ENCODE assay signal across 10 mouse cellular contexts in the genomic region with DNA sequence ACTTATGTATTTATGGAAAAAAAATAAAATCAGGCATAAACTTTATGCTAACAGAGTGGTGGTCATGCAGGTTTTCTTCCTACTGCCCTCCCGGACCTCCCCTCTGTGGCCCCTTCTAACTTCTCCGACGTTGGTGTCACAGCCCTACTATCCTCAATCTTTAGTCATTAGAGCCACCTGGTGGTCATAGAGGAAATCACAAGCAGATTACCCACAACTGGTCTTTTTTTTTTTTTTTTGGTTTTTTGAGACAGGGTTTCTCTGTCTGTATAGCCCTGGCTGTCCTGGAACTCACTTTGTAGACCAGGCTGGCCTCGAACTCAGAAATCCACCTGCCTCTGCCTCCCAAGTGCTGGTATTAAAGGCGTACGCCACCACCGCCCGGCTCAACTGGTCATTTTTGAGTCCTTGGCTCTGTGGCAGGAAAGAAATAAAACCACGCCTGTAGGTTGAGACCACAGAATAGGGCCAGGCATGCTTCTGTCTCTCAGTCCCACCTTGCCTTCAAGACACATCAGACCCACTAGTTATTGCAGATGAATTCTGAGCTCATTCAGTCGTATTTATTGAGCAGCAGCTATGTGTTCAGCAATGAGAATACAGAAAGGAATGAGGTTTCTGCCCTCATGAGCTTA. TPM values are rescaled to one million over a fixed set of nuclear protein-coding genes. Genes with fewer than 3 reads are reported as not detected.
A peak's percentile ranks its signal among the peaks of the same experiment; 100 is the strongest.
DNase-seq lines count a peak whose midpoint lies in the region; ATAC-seq and TF ChIP-seq lines count a peak whose summit lies in the region.
"Had no signal": no experiment of that assay in that cellular context is flagged by ENCODE, and none has a peak within 500 bp of the region (broad histone marks: within the 10 kb centered on the region; RNA-seq: fewer than 3 reads in every experiment).

No protein-coding gene starts in this region.

- no peak overlapping the region for H3K27ac ChIP-seq in midbrain, embryonic 10.5 days (replicated peaks)
- H3K27ac ChIP-seq in midbrain, embryonic 16.5 days (ENCODE audit: low read length), result no peak overlapping the region
- H3K27ac ChIP-seq in embryonic facial prominence, embryonic 13.5 days, result no peak overlapping the region; the same call in 1 of the 2 replicates
- H3K27ac ChIP-seq in hindbrain, embryonic 15.5 days (replicated peaks), result no peak overlapping the region
- no peak overlapping the region for H3K27ac ChIP-seq in limb, embryonic 11.5 days (replicated peaks; ENCODE audit: low read depth, low read length)
- H3K27ac ChIP-seq: embryonic facial prominence, embryonic 12.5 days; liver, embryonic 15.5 days had no signal

- TF ChIP-seq POLR2A in myocyte (IDR thresholded peaks at IDR 0.05; ENCODE audit: insufficient read length, low read depth), result no peak

- no peak overlapping the region for H3K9ac ChIP-seq in midbrain, embryonic 16.5 days (ENCODE audit: low read depth, low read length)
- H3K9ac ChIP-seq in embryonic facial prominence, embryonic 13.5 days, result 0 out of 2 replicates have a peak overlapping the region, but pooled peaks have one; percentile 16
- H3K9ac ChIP-seq in hindbrain, embryonic 15.5 days, result no peak overlapping the region
- H3K9ac ChIP-seq in limb, embryonic 11.5 days (ENCODE audit: low read length), result no peak overlapping the region
- H3K9ac ChIP-seq: embryonic facial prominence, embryonic 12.5 days; liver, embryonic 15.5 days had no signal

- H3K4me3 ChIP-seq in midbrain, embryonic 10.5 days, result no peak overlapping the region
- H3K4me3 ChIP-seq in midbrain, embryonic 16.5 days (ENCODE audit: low read depth, low read length), result no peak overlapping the region
- H3K4me3 ChIP-seq in embryonic facial prominence, embryonic 13.5 days, result no peak overlapping the region
- no peak overlapping the region for H3K4me3 ChIP-seq in hindbrain, embryonic 15.5 days
- H3K4me3 ChIP-seq in limb, embryonic 11.5 days (ENCODE audit: low read depth, low read length), result no peak overlapping the region
- H3K4me3 ChIP-seq in myocyte, result no peak overlapping the region
- H3K4me3 ChIP-seq: embryonic facial prominence, embryonic 12.5 days; liver, embryonic 15.5 days had no signal

- H3K79me2 ChIP-seq in myocyte (ENCODE audit: control insufficient read depth, insufficient read depth), result peaks cover 15% of the 10 kb centered on the region

- no peak overlapping the region for H3K4me2 ChIP-seq in midbrain, embryonic 16.5 days (ENCODE audit: low read length)
- H3K4me2 ChIP-seq in embryonic facial prominence, embryonic 13.5 days, result 0 out of 2 replicates have a peak overlapping the region, but pooled peaks have one; percentile 5
- no peak overlapping the region for H3K4me2 ChIP-seq in hindbrain, embryonic 15.5 days
- no peak overlapping the region for H3K4me2 ChIP-seq in limb, embryonic 11.5 days (ENCODE audit: low read depth, severe bottlenecking)
- peak overlapping the region; percentile 42 for H3K4me2 ChIP-seq in myocyte (ENCODE audit: low read depth)
- H3K4me2 ChIP-seq: embryonic facial prominence, embryonic 12.5 days; liver, embryonic 15.5 days had no signal

- H3K36me3 ChIP-seq in midbrain, embryonic 10.5 days, result peaks cover 10% of the 10 kb centered on the region
- H3K36me3 ChIP-seq in midbrain, embryonic 16.5 days (ENCODE audit: control insufficient read depth, insufficient read depth, low read length), result no peaks in the 10 kb centered on the region
- H3K36me3 ChIP-seq in embryonic facial prominence, embryonic 13.5 days, result peaks cover 5% of the 10 kb centered on the region; the same call in 1 of the 2 replicates
- H3K36me3 ChIP-seq in hindbrain, embryonic 15.5 days, result no peaks in the 10 kb centered on the region
- H3K36me3 ChIP-seq in limb, embryonic 11.5 days (ENCODE audit: control insufficient read depth, insufficient read depth, low read length), result no peaks in the 10 kb centered on the region
- no peaks in the 10 kb centered on the region for H3K36me3 ChIP-seq in myocyte (ENCODE audit: control insufficient read depth, insufficient read depth)
- H3K36me3 ChIP-seq: liver, embryonic 15.5 days had no signal

- H3ac ChIP-seq in myocyte (ENCODE audit: control insufficient read depth, insufficient read length), result no peak overlapping the region

- H3K27me3 ChIP-seq in midbrain, embryonic 10.5 days (ENCODE audit: low read depth, poor library complexity, severe bottlenecking), result no peaks in the 10 kb centered on the region
- no peaks in the 10 kb centered on the region for H3K27me3 ChIP-seq in midbrain, embryonic 16.5 days (ENCODE audit: control insufficient read depth, insufficient read depth, low read depth, low read length)
- H3K27me3 ChIP-seq in embryonic facial prominence, embryonic 13.5 days, result no peaks in the 10 kb centered on the region
- no peaks in the 10 kb centered on the region for H3K27me3 ChIP-seq in hindbrain, embryonic 15.5 days
- no peaks in the 10 kb centered on the region for H3K27me3 ChIP-seq in limb, embryonic 11.5 days (ENCODE audit: control insufficient read depth, insufficient read depth, low read length)
- H3K27me3 ChIP-seq in myocyte (ENCODE audit: control insufficient read depth, insufficient read depth, insufficient read length), result no peaks in the 10 kb centered on the region
- H3K27me3 ChIP-seq: embryonic facial prominence, embryonic 12.5 days; liver, embryonic 15.5 days had no signal

- peaks cover 15% of the 10 kb centered on the region for H3K4me1 ChIP-seq in midbrain, embryonic 10.5 days
- H3K4me1 ChIP-seq in midbrain, embryonic 16.5 days (ENCODE audit: control insufficient read depth, insufficient read depth, low read length), result peaks cover 5% of the 10 kb centered on the region
- H3K4me1 ChIP-seq in embryonic facial prominence, embryonic 13.5 days, result peaks cover 13% of the 10 kb centered on the region
- H3K4me1 ChIP-seq in hindbrain, embryonic 15.5 days (replicated peaks), result peaks cover 12% of the 10 kb centered on the region
- 0 out of 2 replicates have a peak, but pooled peaks cover 3% of the 10 kb centered on the region for H3K4me1 ChIP-seq in limb, embryonic 11.5 days (ENCODE audit: control insufficient read depth, insufficient read depth, low read length)

- peak; percentile 55 for DNase-seq in midbrain, embryonic 10.5 days (ENCODE audit: low spot score)
- peak; percentile 80 for DNase-seq in adrenal gland, postnatal 14 days
- DNase-seq in limb, embryonic 11.5 days (ENCODE audit: low spot score), result peak; percentile 81
- DNase-seq in thymus, postnatal 36 days, result peak; percentile 29 to 49

- ATAC-seq in midbrain, embryonic 16.5 days, result no peak
- ATAC-seq in embryonic facial prominence, embryonic 13.5 days (ENCODE audit: insufficient number of reproducible peaks, insufficient read depth, low FRiP score, low TSS enrichment, low read depth), result no peak; the same call in 1 of the 2 replicates
- peak; percentile 27; the same call in 1 of the 2 replicates for ATAC-seq in hindbrain, embryonic 15.5 days (ENCODE audit: low FRiP score, low read depth)
- no peak for ATAC-seq in limb, embryonic 11.5 days (ENCODE audit: insufficient number of reproducible peaks, low FRiP score, low TSS enrichment, low read depth)

- H3K9me3 ChIP-seq in midbrain, embryonic 10.5 days (replicated peaks), result no peaks in the 10 kb centered on the region
- H3K9me3 ChIP-seq in midbrain, embryonic 16.5 days (replicated peaks; ENCODE audit: control insufficient read depth, low read length, poor library complexity, severe bottlenecking), result no peaks in the 10 kb centered on the region
- no peaks in the 10 kb centered on the region for H3K9me3 ChIP-seq in embryonic facial prominence, embryonic 13.5 days
- no peaks in the 10 kb centered on the region for H3K9me3 ChIP-seq in hindbrain, embryonic 15.5 days
- H3K9me3 ChIP-seq in limb, embryonic 11.5 days (ENCODE audit: control insufficient read depth, low read length), result no peaks in the 10 kb centered on the region
- H3K9me3 ChIP-seq: embryonic facial prominence, embryonic 12.5 days; liver, embryonic 15.5 days had no signal

- WGBS in midbrain, embryonic 10.5 days, result 52% methylated on average over 10 of the region's 10 CpGs
- 51% methylated on average over 10 of the region's 10 CpGs for WGBS in midbrain, embryonic 16.5 days
- 49% methylated on average over 10 of the region's 10 CpGs for WGBS in embryonic facial prominence, embryonic 13.5 days
- WGBS in hindbrain, embryonic 15.5 days, result 50% methylated on average over 10 of the region's 10 CpGs
- WGBS in limb, embryonic 11.5 days, result 51% methylated on average over 10 of the region's 10 CpGs

RNA-seq across cellular contexts. Expression of a gene that starts 4.8 kb away (rescaled TPM):
- 145 and 146 TPM in 2 replicates for polyA plus RNA-seq in midbrain, embryonic 10.5 days (2016; fragmentation: Nextera tagmentation; extraction: Ambion mirVana)
- 86.2 and 89.6 TPM in 2 replicates for polyA plus RNA-seq in midbrain, embryonic 16.5 days (2015; fragmentation: Nextera tagmentation; extraction: Ambion mirVana)
- 124 and 137 TPM in 2 replicates for total RNA-seq in adrenal gland, postnatal 14 days (2021)
- 145 and 150 TPM in 2 replicates for polyA plus RNA-seq in embryonic facial prominence, embryonic 13.5 days (2015; fragmentation: Nextera tagmentation; extraction: Ambion mirVana)
- polyA plus RNA-seq in hindbrain, embryonic 15.5 days (2015; fragmentation: Nextera tagmentation; extraction: Ambion mirVana), result 109 and 121 TPM in 2 replicates
- 129 and 141 TPM in 2 replicates for polyA plus RNA-seq in limb, embryonic 11.5 days (2014; fragmentation: Nextera tagmentation; extraction: Ambion mirVana)
- 126 TPM for polyA plus RNA-seq in myocyte (2012; fragmentation: generic; extraction: Trizol)

RNA-seq across cellular contexts. Expression of a gene that starts 4.9 kb away (rescaled TPM):
- 50.4 and 57.3 TPM in 2 replicates for polyA plus RNA-seq in midbrain, embryonic 10.5 days (2016; fragmentation: Nextera tagmentation; extraction: Ambion mirVana)
- 27.1 and 28.9 TPM in 2 replicates for polyA plus RNA-seq in midbrain, embryonic 16.5 days (2015; fragmentation: Nextera tagmentation; extraction: Ambion mirVana)
- total RNA-seq in adrenal gland, postnatal 14 days (2021), result 34.2 and 42.6 TPM in 2 replicates
- 43.4 and 46.5 TPM in 2 replicates for polyA plus RNA-seq in embryonic facial prominence, embryonic 13.5 days (2015; fragmentation: Nextera tagmentation; extraction: Ambion mirVana)
- 30.6 and 33.5 TPM in 2 replicates for polyA plus RNA-seq in hindbrain, embryonic 15.5 days (2015; fragmentation: Nextera tagmentation; extraction: Ambion mirVana)
- 29.2 and 37.0 TPM in 2 replicates for polyA plus RNA-seq in limb, embryonic 11.5 days (2014; fragmentation: Nextera tagmentation; extraction: Ambion mirVana)
- polyA plus RNA-seq in myocyte (2012; fragmentation: generic; extraction: Trizol), result 23.0 TPM

RNA-seq across cellular contexts. Expression of a gene that starts 7.5 kb away (rescaled TPM):
- 16.9 and 21.4 TPM in 2 replicates for polyA plus RNA-seq in midbrain, embryonic 10.5 days (2016; fragmentation: Nextera tagmentation; extraction: Ambion mirVana)
- 5.2 and 5.9 TPM in 2 replicates for polyA plus RNA-seq in midbrain, embryonic 16.5 days (2015; fragmentation: Nextera tagmentation; extraction: Ambion mirVana)
- 29.5 and 30.2 TPM in 2 replicates for total RNA-seq in adrenal gland, postnatal 14 days (2021)
- polyA plus RNA-seq in embryonic facial prominence, embryonic 13.5 days (2015; fragmentation: Nextera tagmentation; extraction: Ambion mirVana), result 13.2 and 16.4 TPM in 2 replicates
- 6.8 and 7.2 TPM in 2 replicates for polyA plus RNA-seq in hindbrain, embryonic 15.5 days (2015; fragmentation: Nextera tagmentation; extraction: Ambion mirVana)
- 22.7 and 23.6 TPM in 2 replicates for polyA plus RNA-seq in limb, embryonic 11.5 days (2014; fragmentation: Nextera tagmentation; extraction: Ambion mirVana)
- polyA plus RNA-seq in myocyte (2012; fragmentation: generic; extraction: Trizol), result 0.16 TPM

RNA-seq across cellular contexts. Expression of a gene that starts 21.3 kb away (rescaled TPM):
- 41.7 and 50.6 TPM in 2 replicates for polyA plus RNA-seq in midbrain, embryonic 10.5 days (2016; fragmentation: Nextera tagmentation; extraction: Ambion mirVana)
- 82.8 and 86.1 TPM in 2 replicates for polyA plus RNA-seq in midbrain, embryonic 16.5 days (2015; fragmentation: Nextera tagmentation; extraction: Ambion mirVana)
- 109 and 118 TPM in 2 replicates for total RNA-seq in adrenal gland, postnatal 14 days (2021)
- polyA plus RNA-seq in embryonic facial prominence, embryonic 13.5 days (2015; fragmentation: Nextera tagmentation; extraction: Ambion mirVana), result 135 and 142 TPM in 2 replicates
- polyA plus RNA-seq in hindbrain, embryonic 15.5 days (2015; fragmentation: Nextera tagmentation; extraction: Ambion mirVana), result 83.5 and 83.7 TPM in 2 replicates
- 58.6 and 68.0 TPM in 2 replicates for polyA plus RNA-seq in limb, embryonic 11.5 days (2014; fragmentation: Nextera tagmentation; extraction: Ambion mirVana)
- polyA plus RNA-seq in myocyte (2012; fragmentation: generic; extraction: Trizol), result 148 TPM

RNA-seq across cellular contexts. Expression of a gene that starts 23.0 kb away (rescaled TPM):
- polyA plus RNA-seq in midbrain, embryonic 10.5 days (2016; fragmentation: Nextera tagmentation; extraction: Ambion mirVana), result 31.8 and 37.1 TPM in 2 replicates
- polyA plus RNA-seq in midbrain, embryonic 16.5 days (2015; fragmentation: Nextera tagmentation; extraction: Ambion mirVana), result 36.4 and 39.0 TPM in 2 replicates
- 53.7 and 61.3 TPM in 2 replicates for total RNA-seq in adrenal gland, postnatal 14 days (2021)
- polyA plus RNA-seq in embryonic facial prominence, embryonic 13.5 days (2015; fragmentation: Nextera tagmentation; extraction: Ambion mirVana), result 41.3 and 43.1 TPM in 2 replicates
- 33.7 and 34.9 TPM in 2 replicates for polyA plus RNA-seq in hindbrain, embryonic 15.5 days (2015; fragmentation: Nextera tagmentation; extraction: Ambion mirVana)
- polyA plus RNA-seq in limb, embryonic 11.5 days (2014; fragmentation: Nextera tagmentation; extraction: Ambion mirVana), result 42.4 and 44.5 TPM in 2 replicates
- polyA plus RNA-seq in myocyte (2012; fragmentation: generic; extraction: Trizol), result 31.0 TPM

Comparison
In these comparisons a context has a peak if more than half of its experiments do, and no peak if none do; other contexts are left out.
1. H3K4me2 ChIP-seq: peak in embryonic facial prominence, embryonic 13.5 days (single experiment) and myocyte (single experiment); none in midbrain, embryonic 16.5 days (single experiment), hindbrain, embryonic 15.5 days (single experiment) and limb, embryonic 11.5 days (single experiment).
2. Peak in every context shown above with its lines, with median percentiles within 50 percentile points of each other: DNase-seq.